Mouse (Mus musculus): ENCODE measurements around the gene Ubxn11. TPM values are rescaled to one million over a fixed set of nuclear protein-coding genes. Genes with fewer than 3 reads are reported as not detected.

Gene Ubxn11
- polyA plus RNA-seq (2012; rRNA removed), result 9.2 and 11.2 TPM in 2 replicates

GRCm38 (mm10) chr4:134101979-134102741 is at the start of gene Ubxn11:
TSS of gene Ubxn11 (plus strand) at chr4:134102570.

DNA sequence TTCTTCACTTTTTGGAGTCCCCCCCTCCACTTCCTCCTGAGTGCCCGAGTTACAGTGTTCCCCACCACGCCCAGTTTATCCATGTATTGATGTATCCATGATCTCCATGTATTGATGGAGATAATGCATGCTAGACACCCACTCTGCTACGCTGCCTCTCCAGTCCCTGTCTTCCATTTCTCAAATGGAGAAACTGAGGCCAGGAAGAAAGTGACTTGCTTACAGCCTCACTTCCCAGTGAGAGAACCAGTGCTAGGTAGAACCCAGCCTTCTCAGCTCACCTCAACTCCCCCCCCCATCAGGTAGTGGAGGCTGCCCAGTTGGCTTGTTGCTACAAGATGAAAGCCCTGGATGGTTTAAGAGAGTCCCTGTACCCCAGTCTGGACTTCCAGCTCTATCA is 48.8 kb upstream of the Ubxn11 start, which contains the start of gene Zfp683:
Zfp683 (plus strand) TSS at position 301 of the 400 bp plus-strand sequence.

GRCm38 (mm10) chr4:134060135-134060865 is 42.1 kb upstream of the Ubxn11 start, which contains the start of gene Crybg2:
TSS of gene Crybg2 (plus strand) at chr4:134060815.

GRCm38 (mm10) chr4:134094923-134095547 is 7.3 kb upstream of the Ubxn11 start, which contains the start of gene Cd52:
TSS of gene Cd52 (minus strand) at chr4:134095082.

GRCm38 (mm10) chr4:134128221-134128982 is 26.0 kb downstream of the Ubxn11 start, which contains the start of gene Sh3bgrl3:
TSS of gene Sh3bgrl3 (minus strand) at chr4:134128789.

Other genes starting within 250 kb of the Ubxn11 start
- 15.4 and 21.9 TPM in 2 replicates for gene Rps6ka1, start 214.8 kb upstream of the Ubxn11 start, polyA plus RNA-seq (2012; rRNA removed)
- gene Hmgn2, start 133.9 kb upstream of the Ubxn11 start, polyA plus RNA-seq (2012; rRNA removed), result 1,322 and 4,119 TPM in 2 replicates
- 36.4 and 43.8 TPM in 2 replicates for gene Dhdds, start 101.7 kb upstream of the Ubxn11 start, polyA plus RNA-seq (2012; rRNA removed)
- gene Lin28a, start 83.7 kb upstream of the Ubxn11 start, polyA plus RNA-seq (2012; rRNA removed), result 4.5 and 9.5 TPM in 2 replicates
- not detected in 2 replicates for gene Zfp683, start 48.7 kb upstream of the Ubxn11 start, polyA plus RNA-seq (2012; rRNA removed)
- 0.71 and 2.0 TPM in 2 replicates for gene Crybg2, start 41.8 kb upstream of the Ubxn11 start, polyA plus RNA-seq (2012; rRNA removed)
- 3.4 and 4.2 TPM in 2 replicates for gene Cd52, start 7.5 kb upstream of the Ubxn11 start, polyA plus RNA-seq (2012; rRNA removed)
- gene Sh3bgrl3, start 26.2 kb downstream of the Ubxn11 start, polyA plus RNA-seq (2012; rRNA removed), result 164 and 169 TPM in 2 replicates
- 33.3 and 37.3 TPM in 2 replicates for gene Cep85, start 84.5 kb downstream of the Ubxn11 start, polyA plus RNA-seq (2012; rRNA removed)
- 0.10 TPM in 1 of 2 replicates, not detected in the other for gene Gm7534, start 100.4 kb downstream of the Ubxn11 start, polyA plus RNA-seq (2012; rRNA removed)
- gene Catsper4, start 124.8 kb downstream of the Ubxn11 start, polyA plus RNA-seq (2012; rRNA removed), result not detected in 2 replicates
- 0.25 and 0.62 TPM in 2 replicates for gene Cnksr1, start 135.8 kb downstream of the Ubxn11 start, polyA plus RNA-seq (2012; rRNA removed)
- 0.08 TPM in 1 of 2 replicates, not detected in the other for gene E130218I03Rik, start 141.1 kb downstream of the Ubxn11 start, polyA plus RNA-seq (2012; rRNA removed)
- 14.1 and 15.2 TPM in 2 replicates for gene Zfp593, start 143.0 kb downstream of the Ubxn11 start, polyA plus RNA-seq (2012; rRNA removed)
- 0.31 TPM in 1 of 2 replicates, not detected in the other for gene Gm30191, start 144.4 kb downstream of the Ubxn11 start, polyA plus RNA-seq (2012; rRNA removed)
- gene Grrp1, start 151.5 kb downstream of the Ubxn11 start, polyA plus RNA-seq (2012; rRNA removed), result 7.5 and 8.5 TPM in 2 replicates
- 9.3 and 14.4 TPM in 2 replicates for gene Pdik1l, start 185.3 kb downstream of the Ubxn11 start, polyA plus RNA-seq (2012; rRNA removed)
- 1.8 and 3.1 TPM in 2 replicates for gene Trim63, start 212.6 kb downstream of the Ubxn11 start, polyA plus RNA-seq (2012; rRNA removed)
- gene Slc30a2, start 240.6 kb downstream of the Ubxn11 start, polyA plus RNA-seq (2012; rRNA removed), result 0.07 TPM in 1 of 2 replicates, not detected in the other